Mouse (Mus musculus) bone marrow, adult 2 months (tissue): ENCODE results near the gene Tspan15.

Experiments
- CTCF ChIP-seq: fragments of 200-500 bp; IDR thresholded peaks from 2 replicates; pipeline ENCODE4 v1.5.1; 2011; ENCODE audit warnings: low read length, control low read depth; ENCODE audit not compliant: control insufficient read depth, insufficient read depth
- POLR2A ChIP-seq: fragments of 200-500 bp; IDR thresholded peaks from 2 replicates; pipeline ENCODE4 v1.6.1; 2011; ENCODE audit warnings: low read depth, mild to moderate bottlenecking, control low read depth, low read length, borderline replicate concordance; ENCODE audit not compliant: control insufficient read depth

GRCm38 (mm10) chr10:62218789-62219172 is 12.3 kb downstream of the Tspan15 start:
- TF ChIP-seq POLR2A (no peak), CTCF (no peak)
